In genomic region chr5:51811728-51812127, GRCm38 (mm10) we compare ENCODE assay signal across 15 mouse cellular contexts.
"Had no signal": no experiment of that assay in that cellular context is flagged by ENCODE, and none has a peak within 500 bp of the region (broad histone marks: within the 10 kb centered on the region; RNA-seq: fewer than 3 reads in every experiment).

No protein-coding gene starts in this region.

- H3K4me3 ChIP-seq: megakaryocyte, embryonic 14.5 days; midbrain, embryonic 13.5 days; midbrain, embryonic 15.5 days; neural tube, embryonic 12.5 days; stomach, embryonic 15.5 days had no signal

- DNase-seq: lung, adult 18-20 months; lung, embryonic 14.5 days; lung, postnatal 10 days; lung, postnatal 4 days; right cerebral cortex, postnatal 14 days; thymus, adult 2 months; thymus, postnatal 25 days; thymus, postnatal 4 days had no signal

- H3K27ac ChIP-seq: midbrain, embryonic 13.5 days; midbrain, embryonic 15.5 days; neural tube, embryonic 12.5 days; stomach, embryonic 15.5 days; stomach, postnatal 0 days had no signal

- H3K9me3 ChIP-seq: megakaryocyte, embryonic 14.5 days; midbrain, embryonic 13.5 days; midbrain, embryonic 15.5 days; neural tube, embryonic 12.5 days; stomach, embryonic 15.5 days had no signal

- H3K4me2 ChIP-seq: lung, embryonic 14.5 days; midbrain, embryonic 11.5 days; midbrain, embryonic 13.5 days; midbrain, embryonic 15.5 days; neural tube, embryonic 12.5 days; stomach, embryonic 15.5 days had no signal

- H3K36me3 ChIP-seq: midbrain, embryonic 13.5 days; midbrain, embryonic 15.5 days; neural tube, embryonic 12.5 days; stomach, embryonic 15.5 days had no signal

- H3K9ac ChIP-seq: lung, embryonic 14.5 days; midbrain, embryonic 13.5 days; midbrain, embryonic 15.5 days; neural tube, embryonic 12.5 days; stomach, embryonic 15.5 days had no signal

- H3K4me1 ChIP-seq: megakaryocyte, embryonic 14.5 days; midbrain, embryonic 13.5 days; midbrain, embryonic 15.5 days; neural tube, embryonic 12.5 days; stomach, embryonic 15.5 days had no signal

- ATAC-seq: midbrain, embryonic 13.5 days; midbrain, embryonic 15.5 days had no signal

- H3K27me3 ChIP-seq: megakaryocyte, embryonic 14.5 days; midbrain, embryonic 13.5 days; midbrain, embryonic 15.5 days; neural tube, embryonic 12.5 days; stomach, embryonic 15.5 days had no signal
